Mouse (Mus musculus) megakaryocyte progenitor cell, adult 5-6 weeks (primary cell): ENCODE measurements at regions not wholly inside any gene's neighbourhood (a gene's known extent, or its start where the extent isn't known, plus 50 kb on each side); places are given as distances from the start of the nearest gene placed in this dataset.

Experiments
- ATAC-seq: replicated peaks from 2 replicates; pipeline ENCODE4 v1.8.0; 2016; ENCODE audit warnings: mild to moderate bottlenecking, moderate TSS enrichment, inconsistent platforms; ENCODE audit not compliant: poor library complexity

DNA sequence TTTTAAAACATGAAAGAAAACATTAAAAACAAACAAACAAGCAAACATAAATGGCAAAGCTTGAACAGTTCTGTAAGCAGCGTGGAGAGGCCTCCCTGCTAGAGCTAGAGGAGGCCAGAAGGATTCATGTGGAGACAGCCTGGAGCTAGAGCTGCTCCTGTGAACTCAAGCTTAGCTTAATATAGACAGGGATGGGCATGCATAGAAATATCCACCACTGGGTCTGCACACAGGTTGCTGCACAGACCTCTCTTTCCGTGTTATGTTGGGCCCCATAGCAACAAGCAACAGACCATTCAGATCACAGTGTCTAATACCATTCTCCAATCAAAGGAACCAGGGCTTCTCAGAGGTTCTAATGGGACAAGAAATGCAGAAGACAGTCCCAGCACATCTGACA is 122.9 kb upstream of the Magi3 start:
- ATAC-seq: no peak

DNA sequence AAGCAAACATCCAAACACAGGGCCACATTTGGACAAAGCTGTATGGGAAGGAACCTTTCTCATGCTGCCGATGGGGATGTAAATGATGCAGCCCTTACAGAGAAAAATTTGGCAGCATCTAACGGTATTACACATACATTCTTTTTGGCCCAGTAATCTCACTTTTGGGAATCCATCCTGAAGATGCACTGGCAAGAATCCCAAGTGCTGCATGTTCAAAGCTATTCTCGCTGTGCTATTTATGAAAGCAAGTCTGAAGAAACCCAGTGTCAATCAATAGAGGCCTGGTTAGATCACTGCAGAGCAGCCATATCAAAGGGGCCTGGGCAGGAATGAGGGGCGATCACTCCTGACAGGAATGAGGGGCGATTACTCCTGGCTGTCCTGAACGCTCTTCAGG is 122.0 kb upstream of the Magi3 start:
- ATAC-seq: no peak

DNA sequence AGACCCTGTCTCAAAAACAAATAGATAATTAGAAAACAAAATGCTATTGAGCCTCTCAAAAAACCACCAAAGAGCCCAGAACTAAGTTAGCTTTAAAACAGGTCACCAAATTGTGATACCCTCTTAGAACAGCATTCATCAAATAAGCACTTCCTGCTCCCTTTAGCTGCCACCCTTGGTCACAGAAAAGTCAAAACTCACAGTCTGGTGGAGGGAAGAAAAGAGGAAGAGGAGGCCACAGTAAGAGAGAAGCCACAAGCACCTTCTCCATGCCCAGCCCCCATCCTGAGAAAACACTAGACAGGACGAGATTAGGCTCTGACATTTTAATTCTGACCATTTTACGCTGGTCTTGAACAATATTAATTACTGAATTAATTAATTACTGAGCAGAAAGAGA is 120.2 kb upstream of the Magi3 start:
- ATAC-seq: peak; percentile 90

DNA sequence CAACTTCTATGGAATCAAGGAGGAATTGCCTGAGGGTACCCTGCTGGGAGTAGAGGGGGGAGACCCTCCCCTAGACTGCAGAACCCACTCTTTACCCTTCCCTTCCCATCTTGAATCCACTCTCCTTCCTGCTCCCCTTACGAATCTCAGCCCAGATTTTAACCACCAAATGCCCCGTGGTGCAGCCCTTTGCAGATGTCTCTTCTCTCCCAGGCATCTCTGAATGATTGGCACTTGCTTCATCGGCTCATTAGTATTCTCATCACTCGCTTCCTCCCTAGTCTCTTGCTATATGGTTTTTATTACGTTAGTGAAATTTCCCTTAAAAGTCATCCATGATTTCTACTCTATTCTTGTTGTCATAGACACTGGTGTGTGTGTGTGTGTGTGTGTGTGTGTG is 116.7 kb upstream of the Magi3 start:
- ATAC-seq: no peak

DNA sequence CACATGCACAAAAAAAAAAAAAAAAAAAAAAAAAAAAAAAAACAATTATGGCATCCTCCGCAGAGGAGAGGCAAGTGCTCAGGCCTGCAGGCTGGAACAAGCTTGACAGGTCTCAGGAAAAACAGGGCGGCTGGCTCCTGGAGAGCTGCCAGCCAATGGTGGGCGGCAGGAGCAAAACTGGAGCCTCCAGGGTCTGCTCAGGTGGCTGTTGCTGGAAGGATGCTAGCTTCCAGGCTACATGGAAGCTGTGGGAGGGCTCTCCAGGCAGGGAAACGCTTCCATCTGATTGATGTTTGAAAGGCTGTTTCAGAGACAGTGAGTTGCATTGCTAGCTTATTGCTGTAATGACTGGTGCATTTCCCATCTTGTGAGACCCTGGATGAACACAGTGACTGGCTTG is 116.1 kb upstream of the Magi3 start:
- no peak for ATAC-seq

DNA sequence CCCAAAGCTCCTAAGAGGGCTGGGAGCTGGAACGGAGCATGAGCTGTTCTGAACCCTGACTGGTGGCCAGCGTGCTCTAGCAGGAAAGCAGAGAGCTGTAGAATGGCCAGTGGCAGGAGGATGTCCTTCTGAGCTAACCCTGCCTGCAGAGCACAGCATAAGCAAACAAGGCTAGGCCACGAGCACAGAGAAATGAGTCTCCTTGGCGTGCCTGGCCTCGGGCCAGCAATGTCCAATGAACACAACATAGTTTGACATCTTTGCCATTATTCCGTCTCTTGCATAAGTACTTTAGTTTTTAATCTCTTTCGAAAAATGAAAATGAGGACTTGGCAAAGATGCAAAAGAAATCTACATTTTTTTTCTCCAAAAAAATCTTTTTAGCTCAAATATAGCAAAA is 114.6 kb upstream of the Magi3 start:
- no peak for ATAC-seq

DNA sequence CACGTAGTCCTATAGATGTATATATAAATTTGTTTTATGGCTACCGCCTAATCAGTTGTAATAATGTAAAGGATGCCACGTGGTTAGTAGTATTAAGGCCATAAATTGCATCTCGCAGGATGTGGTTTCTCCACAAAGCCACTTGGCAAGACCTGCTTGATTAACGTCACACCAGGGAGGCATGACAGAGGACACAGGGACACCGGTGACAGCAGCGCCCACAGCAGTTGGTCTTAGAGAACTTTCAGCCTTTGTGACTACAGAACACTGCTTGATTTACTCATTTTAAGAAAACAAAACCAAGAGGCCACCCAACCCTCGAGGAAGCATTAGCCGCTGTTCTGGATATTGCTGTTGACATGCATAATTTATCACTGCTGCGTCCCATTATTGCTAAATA is 113.2 kb upstream of the Magi3 start:
- 0 out of 2 replicates have a peak, but pooled peaks have one; percentile 23 for ATAC-seq

DNA sequence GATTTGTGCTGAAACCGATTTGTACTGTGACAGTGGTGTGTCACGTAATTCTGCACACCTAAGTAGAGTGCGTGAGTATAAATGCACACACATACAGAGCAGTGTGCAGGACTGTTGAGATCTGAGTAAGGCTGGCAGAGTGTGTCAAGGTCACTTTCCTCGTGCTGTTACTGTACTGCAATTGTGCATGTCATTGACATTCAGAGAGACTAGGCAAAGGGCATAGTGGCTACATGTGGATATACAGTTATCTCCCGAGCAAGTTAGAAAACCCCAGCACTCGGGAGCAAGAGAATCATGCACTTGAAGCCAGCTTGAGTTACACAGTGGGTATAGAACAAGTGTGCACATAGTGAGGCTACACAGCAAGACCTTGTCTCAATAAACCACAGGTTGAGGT is 110.5 kb upstream of the Magi3 start:
- no peak for ATAC-seq

DNA sequence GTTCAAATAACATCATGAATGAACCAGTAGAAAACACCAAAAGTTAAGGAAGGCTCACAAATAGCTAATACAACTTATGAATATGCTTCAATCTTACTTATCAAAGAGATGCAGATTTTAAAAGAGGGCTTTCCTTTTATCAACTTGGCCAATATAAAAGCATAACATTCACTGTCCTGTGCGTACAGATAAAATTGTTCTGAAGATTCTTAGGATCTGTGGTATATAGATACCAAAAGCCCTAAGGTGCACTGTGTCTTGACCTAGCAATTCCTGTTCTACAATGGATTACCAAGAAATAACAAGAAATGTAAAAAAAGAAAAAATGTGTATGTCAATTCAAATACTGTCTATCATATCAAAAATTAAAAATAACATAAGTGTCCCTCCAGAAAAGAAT is 107.7 kb upstream of the Magi3 start:
- ATAC-seq: peak; percentile 35

DNA sequence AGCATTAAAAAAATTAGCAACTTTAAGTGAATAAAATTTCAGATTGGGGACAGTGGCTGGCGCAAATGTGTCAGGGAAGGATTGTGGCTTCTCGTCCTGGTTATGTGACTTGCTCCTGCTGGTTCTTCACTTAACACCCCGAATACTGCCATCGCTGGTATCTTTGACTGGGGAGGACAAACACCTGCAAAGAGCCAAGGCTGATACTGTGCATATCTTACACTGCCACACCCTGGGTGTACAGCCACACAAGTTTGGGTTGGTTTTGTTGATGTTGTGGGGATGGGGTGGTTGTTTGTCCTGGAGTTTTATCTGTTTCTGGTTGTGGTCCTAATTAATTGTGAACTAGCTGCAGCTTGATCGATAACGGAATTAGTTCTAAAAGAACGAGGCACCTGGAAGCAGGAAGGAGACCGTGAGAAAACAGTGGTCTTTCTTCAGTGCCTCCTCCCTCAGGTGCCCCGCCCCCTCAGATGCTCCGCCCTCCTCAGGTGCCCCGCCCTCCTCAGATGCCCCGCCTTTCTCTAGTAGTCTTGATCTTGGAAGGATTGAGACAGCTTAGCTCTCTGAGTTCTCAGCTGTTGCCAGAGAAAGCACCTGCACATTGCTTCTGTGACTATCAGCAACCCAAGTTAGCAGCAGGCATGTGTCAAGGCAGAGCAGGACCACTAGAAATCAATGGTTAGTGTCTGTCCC is 107.0 kb upstream of the Magi3 start:
- ATAC-seq: peak; percentile 79

DNA sequence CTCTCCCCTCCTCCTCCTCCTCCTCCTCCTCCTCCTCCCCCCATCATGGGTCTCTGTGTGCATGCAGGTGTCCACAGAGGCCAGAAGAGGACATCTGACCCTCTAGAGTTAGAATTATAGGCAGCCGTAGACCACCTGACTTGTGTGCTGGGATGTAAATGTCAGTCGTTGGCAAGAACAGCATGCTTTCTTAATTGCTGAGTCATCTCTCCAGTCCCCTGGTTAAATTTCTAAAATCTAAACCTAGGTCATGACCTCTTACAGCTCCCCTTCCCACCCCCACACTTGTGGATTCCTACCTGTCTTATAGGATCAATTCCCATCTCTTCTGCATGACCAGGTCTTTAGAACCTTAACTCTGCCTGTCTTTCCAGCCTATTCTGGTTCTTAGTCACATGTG is 102.4 kb upstream of the Magi3 start:
- no peak for ATAC-seq

DNA sequence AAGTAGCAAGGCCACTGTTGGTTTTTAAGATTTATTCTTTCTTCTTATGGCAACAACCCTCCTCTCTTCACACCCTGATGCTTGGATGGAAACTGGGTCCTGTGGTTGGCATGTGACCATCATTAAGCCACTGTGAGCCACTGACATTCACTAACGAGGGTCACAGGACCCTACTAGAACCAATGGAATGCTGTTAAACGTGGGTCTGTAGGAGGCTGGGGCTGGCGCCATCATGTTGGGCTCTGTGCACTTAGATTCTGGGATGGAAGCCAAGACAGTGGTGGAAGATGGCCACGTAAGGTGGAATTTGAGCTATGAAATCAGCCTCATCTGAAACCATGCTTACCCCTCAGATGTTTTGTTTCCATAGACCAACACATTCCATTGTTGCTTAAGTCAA is 100.2 kb upstream of the Magi3 start:
- ATAC-seq: no peak

DNA sequence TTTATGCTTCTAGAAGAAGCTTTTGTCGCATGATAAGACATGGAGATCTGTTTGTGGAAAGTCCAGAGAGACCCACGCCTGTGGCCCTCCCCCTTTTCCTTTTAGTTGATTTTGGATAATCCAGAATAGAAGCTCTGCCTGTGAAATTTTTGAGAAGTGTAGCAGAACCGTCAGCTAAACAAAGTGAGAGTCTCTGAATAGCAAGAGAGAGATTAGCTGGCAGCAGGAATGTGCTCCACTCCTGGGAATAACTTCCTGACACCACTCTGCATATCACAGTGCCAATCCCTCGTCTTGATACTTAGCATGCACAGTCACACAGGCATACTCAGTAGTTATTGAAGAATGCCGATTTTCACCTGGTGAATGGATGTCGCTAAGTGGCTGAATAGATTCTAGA is 99.2 kb upstream of the Magi3 start:
- ATAC-seq: no peak

DNA sequence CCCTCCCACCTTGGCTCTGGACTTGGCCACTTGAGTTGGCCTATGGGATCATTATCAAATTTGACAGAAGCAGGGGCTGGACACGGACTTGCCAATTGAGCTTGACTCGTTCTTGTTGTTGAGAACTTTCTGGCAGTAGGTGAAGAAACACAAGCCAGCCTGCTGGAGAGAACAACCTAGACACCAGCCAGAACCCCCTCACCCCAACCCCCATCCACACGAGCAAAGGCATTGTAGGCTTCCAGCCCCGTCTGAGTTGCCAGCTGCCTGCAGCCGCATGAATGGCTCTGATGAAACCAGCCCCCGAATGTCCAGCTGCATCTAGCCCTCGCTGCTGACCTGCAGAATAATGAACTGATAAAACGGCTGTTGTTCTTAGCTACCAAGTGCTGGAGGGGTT is 98.7 kb upstream of the Magi3 start:
- ATAC-seq: 0 out of 2 replicates have a peak, but pooled peaks have one; percentile 14

DNA sequence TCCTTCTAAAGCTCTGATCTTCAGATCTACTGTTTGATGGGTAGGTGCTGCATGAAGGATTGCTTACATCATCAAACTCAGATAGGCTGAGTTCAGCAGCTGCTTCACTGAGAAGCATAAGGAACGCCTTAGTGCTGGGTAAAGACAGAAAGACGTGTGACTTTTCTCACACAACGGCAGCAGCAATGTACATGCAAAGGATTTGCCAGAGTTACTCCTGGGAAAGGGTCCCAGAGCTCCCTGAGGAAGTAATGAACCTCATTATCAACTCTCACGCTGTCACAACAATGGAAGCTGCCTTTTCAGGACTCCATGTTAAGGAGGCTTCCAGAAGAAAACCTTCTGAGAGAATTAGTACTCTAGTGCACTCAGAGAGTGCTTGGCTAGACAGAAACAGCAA is 97.4 kb upstream of the Magi3 start:
- no peak for ATAC-seq

DNA sequence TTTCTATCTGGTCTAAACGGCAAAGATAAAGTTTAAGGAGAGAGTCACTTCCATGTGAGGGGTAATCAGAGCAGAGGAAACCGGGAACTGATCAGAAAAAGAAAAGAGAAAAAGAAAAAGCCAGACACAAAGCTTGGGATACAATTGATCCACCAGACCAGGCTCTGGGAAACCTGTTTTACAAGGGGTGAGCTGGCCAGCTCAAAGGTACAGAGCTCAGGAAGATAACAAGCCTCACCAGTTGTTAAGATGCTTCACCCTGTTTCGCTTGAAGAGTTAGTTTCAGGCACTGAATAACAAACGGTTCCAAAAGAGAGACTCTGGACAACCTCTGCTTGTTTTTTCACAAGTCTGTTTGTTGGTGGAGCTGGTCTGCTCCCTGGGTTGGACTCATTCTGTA is 92.9 kb upstream of the Magi3 start:
- ATAC-seq: no peak

DNA sequence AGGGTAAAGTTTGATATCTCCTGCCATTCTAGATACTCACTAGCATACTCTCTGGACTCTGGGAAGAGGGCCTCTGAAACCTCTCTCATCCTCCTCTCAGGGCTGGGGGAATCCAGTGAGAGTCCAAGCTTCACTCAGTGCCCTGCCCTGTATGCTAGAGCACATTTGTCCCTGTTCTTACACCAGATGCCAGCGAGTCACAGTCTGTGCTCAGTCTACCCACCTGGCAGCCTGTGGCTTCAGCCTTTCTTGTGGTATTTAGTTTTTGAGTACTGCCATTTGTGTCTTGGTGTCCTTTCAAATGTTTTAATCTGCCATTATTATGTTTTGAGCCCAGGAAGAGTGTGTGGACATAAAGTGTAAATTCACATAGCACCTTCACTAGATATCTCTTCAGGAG is 86.8 kb upstream of the Magi3 start:
- ATAC-seq: no peak

DNA sequence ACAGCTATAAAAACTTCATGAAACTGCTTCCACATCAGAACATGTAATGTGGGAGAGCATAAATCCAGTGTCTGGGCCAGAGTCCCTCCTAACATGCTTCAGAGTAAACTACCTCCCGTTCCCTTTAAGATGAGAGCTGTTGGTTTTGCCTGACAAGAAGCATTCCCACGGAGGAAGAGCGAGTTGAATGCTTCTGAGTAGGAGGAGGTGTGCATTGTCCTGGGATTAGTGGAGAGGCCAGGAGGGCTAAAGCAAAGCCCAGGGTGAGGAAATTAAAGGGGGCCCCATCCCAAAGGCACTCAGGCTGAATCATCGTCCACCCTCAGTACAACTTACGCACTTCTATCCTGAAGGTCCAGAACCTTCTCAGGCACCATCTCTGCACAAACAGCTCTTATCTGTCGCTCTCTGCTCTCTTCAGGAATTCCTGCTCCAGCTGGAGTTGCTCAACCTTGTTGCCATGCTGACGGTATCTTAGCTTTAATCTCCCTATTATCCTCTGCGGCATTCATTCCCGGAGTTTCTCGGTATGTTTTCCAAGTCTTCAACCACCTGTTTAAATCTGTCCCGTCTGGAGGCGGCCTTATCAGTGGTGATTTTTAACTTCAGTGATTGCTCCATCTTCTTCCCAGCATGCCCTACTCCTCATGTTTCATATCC is 85.9 kb upstream of the Magi3 start:
- ATAC-seq: no peak

DNA sequence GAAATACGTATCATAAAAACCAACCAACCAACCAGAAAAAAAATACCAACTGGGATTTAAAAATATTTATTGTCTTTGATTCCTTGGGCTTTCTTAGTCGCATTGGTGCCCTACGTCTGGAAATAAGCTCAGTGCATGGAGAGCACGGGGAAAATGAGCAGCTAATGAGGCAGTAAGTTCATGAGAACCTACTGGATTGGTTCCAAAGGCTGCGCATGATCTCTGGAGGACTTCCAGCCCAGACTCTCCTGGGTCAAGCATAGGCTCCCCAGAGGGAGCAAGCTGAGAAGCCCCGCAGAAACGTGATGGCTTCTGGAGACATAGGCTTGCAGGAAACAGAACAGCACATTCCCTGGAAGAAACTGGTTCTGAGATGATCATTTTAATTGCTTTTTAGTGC is 83.4 kb upstream of the Magi3 start:
- ATAC-seq: no peak

DNA sequence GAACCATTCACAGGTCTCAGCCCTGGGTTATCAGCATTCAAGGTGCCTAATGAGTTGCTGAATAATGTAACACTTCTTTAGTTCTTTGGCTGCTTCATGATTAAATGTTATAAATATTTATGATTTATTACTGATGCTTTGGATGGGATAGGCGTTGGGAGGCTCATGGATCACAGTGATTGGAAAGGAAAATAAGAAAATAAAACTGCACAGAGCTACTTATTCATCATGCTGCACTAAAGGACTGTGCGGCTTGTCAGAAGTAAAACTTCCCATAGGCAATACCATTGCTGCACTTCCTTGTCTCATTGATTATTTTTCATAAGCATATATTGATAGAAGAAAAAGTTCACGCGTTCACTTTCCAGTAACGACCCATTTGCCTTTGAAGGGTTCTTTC is 80.0 kb upstream of the Magi3 start:
- no peak for ATAC-seq

DNA sequence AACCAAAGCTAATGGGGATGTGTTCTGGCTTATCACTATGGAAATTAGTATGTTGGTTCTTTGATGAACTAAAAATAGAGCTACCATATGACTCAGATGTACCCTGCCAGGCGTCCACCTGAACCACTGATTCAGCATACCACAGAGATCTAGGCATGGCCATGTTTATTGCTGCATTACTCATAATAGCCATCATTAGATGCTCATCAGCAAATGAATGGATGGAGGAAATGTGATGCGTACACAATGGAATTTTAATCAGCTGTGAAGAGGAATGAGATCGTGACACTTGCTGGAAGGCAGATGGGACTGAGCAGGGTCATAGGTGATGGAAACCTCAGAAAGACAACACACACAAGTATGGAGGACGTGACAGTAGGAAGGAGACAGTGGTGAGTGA is 78.7 kb upstream of the Magi3 start:
- no peak for ATAC-seq

DNA sequence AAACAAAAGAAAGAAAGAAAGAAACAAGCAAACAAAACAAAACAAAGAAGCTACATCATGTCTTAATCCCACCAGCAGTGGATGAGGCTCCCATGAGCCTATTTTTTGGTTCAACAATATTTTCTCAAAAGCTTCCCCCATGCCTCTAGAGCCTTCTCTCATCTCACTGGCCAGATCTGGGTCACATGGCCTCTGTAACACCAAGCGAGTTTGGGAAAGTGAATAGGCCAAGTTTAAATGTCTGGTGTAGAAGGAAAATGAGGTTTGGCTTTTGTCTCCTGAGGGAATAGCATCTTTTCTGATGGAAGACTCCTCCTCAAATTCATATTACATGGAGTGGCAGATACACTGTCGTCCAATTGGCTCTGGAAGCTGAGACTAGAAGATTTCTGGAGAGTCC is 78.2 kb upstream of the Magi3 start:
- ATAC-seq: no peak

DNA sequence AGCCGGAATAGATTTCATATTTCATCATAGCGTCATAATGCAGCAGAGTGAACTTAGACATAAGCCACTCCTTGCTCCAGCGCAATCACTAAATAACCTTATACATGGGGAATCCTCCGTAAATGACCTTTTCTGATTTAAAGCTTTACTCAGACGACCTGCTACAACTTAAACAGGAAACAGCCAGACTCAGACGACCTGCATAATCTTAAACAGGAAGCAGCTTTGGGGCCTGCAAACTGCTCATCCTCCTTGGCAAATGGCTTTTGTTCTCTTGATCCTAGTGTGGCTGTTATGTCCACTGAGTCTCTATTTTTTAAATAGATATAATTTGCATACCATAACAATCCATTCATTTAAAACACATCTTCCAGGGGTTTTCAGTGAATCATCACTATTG is 76.9 kb upstream of the Magi3 start:
- ATAC-seq: no peak
